Mouse (Mus musculus) gastrocnemius, adult 2 months (tissue): ENCODE data around the gene Pllp. TPM values are rescaled to one million over a fixed set of nuclear protein-coding genes. Genes with fewer than 3 reads are reported as not detected.

ENCODE experiments used
- DNase-seq: peaks from one replicate; pipeline ENCODE4 v3.0.0; 2022
- H3K27ac ChIP-seq: fragments of 200-600 bp; 2 replicates; pipeline ENCODE4 v1.8.1; 2022; ENCODE audit warnings: mild to moderate bottlenecking
- H3K4me3 ChIP-seq: fragments of 200-600 bp; 2 replicates; pipeline ENCODE4 v1.8.1; 2022; ENCODE audit warnings: mild to moderate bottlenecking, moderate library complexity
- CTCF ChIP-seq: fragments of 200-600 bp; IDR thresholded peaks from 2 replicates; pipeline ENCODE4 v1.8.1; 2022; ENCODE audit warnings: antibody characterized with exemption, mild to moderate bottlenecking, moderate library complexity
- intact Hi-C: fragments of 180-260 bp; cut with DNase I; formaldehyde crosslinking; loops from one replicate; pipeline ENCODE4 v1.15.1; 2025
- total RNA-seq, 2 experiments: library from RNA; stranded (reverse); gene quantifications; 2 replicates each; pipeline ENCODE4 v1.2.3; 2021

Gene Pllp
- total RNA-seq, 2 experiments from 2014 or later, result 0.86 to 1.0 TPM

- intact Hi-C loops, result loop anchor here (5.0 kb wide), 1 partner anchor 36 kb away; no protein-coding TSS in a partner anchor
- peak within 1 kb of the TSS; percentile 89 for H3K4me3 ChIP-seq
- H3K27ac ChIP-seq, result peak within 1 kb of the TSS; percentile 94
- peak; percentile 97 for DNase-seq
- TF ChIP-seq CTCF, result no peak
Measured at GRCm38 (mm10) chr8:94666456-94667308, 29.4 kb downstream of the Pllp start, which contains the start of gene Arl2bp. Gene Arl2bp (plus strand): TSS chr8:94666600.

DNA sequence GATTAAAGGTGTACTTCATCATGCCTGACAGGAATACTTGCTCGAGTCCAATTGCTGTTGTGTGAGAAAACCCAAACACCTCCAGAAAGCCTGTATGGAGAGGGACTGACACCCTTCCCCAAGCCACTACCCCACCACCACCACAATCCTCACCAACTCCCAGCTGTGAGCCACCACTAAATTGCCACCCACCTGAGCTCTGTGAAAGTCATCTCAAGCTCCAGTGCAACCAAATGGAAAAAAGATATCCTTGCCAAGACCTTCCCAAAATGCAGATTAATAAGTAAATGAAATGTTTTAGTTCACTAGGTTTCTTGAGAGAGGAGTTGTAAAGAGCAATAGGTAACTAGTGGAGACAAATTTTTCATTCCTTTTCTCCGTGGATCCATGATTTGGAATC lies 31.4 kb downstream of the Pllp start:
- no peak for DNase-seq
- intact Hi-C loops, result loop anchor here (5.0 kb wide), 1 partner anchor 38 kb away; no protein-coding TSS in a partner anchor
- no peak for TF ChIP-seq CTCF
- Histone ChIP-seq H3K27ac (no peak overlapping the region), H3K4me3 (no peak overlapping the region)

DNA sequence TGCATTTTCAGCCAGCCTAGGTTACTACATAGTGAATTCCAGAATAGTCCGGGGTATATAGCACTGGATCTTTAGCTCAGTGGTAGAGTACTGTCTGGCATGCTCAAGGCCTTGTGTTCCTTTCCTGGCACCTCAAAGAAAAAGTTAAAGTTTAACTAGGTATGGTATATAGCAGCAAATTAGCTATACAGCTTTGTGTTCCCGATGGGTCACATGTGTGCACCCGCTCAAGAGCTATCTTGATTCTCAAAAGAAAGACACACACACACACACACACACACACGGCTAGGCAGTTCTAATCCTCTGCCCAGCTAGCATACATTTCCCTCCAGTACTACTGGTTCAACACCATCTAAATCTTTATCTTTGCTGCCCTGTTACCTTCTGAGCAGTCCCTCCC lies 35.7 kb downstream of the Pllp start:
- H3K27ac ChIP-seq, result no peak overlapping the region
- no peak for DNase-seq
- intact Hi-C loops, result no loop called here
- no peak overlapping the region for H3K4me3 ChIP-seq
- TF ChIP-seq CTCF, result no peak

DNA sequence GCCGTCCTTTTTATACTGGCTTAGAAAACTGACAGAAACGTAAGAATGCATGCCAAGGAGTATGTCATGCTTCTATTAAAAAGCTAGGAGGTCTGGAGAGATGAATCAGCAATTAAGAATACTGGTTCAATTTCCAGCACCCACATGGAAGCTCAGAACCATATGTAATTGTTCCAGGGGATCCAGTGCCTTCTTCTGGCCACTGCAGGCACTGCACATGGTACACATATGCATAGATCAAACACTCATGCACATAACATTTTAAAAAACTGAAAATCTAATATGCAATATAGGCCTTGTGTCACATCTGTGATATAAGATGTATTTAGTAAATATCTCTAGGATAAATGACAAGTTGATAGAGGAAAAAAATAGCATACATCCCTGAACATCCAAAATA lies 38.0 kb downstream of the Pllp start:
- H3K4me3 ChIP-seq, result no peak overlapping the region
- H3K27ac ChIP-seq, result no peak overlapping the region
- peak; percentile 43 for TF ChIP-seq CTCF
- intact Hi-C loops, result no loop called here
- DNase-seq, result no peak

DNA sequence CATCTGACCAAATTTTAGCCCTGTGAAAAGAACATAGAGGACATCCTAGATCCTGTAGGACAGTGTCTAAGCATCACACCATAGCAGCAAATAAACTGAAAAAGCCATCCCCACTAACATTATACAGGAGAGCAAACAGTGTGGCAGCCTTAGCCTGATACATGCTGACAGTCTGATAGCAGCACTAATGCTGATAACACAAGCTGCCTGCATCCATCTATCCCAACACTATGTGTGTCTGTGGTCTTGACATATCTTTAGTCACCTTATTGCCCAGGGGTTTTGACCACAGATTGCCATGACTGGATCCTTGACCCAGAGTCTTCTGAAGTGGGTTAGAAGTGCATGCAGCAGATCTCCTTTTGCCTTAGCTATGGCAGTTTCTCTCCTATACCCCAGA lies 41.1 kb downstream of the Pllp start:
- intact Hi-C loops, result no loop called here
- DNase-seq, result no peak
- no peak overlapping the region for H3K4me3 ChIP-seq
- H3K27ac ChIP-seq, result no peak overlapping the region
- no peak for TF ChIP-seq CTCF

- intact Hi-C loops, result no loop called here
- no peak overlapping the region for H3K27ac ChIP-seq
- no peak overlapping the region for H3K4me3 ChIP-seq
- DNase-seq, result no peak
- no peak for TF ChIP-seq CTCF
Measured at GRCm38 (mm10) chr8:94652951-94653350, 43.1 kb downstream of the Pllp start.

DNA sequence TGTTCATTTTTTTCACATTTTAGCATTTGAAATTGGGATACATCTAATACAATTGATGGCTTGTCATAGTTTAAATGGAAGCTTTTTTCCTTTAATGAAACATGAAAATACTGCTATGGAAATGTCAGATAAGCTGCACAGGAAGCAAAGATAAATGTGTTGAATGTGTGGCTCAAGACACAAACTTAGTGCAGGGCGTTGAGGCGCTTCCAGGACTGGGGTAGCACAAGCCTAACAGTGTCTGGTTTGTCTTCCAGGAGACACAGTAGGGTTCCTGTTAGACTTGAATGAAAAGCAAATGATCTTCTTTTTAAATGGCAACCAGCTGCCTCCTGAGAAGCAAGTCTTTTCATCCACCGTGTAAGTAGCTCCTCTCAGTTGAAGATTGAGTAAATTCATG lies 46.6 kb downstream of the Pllp start:
- no peak for TF ChIP-seq CTCF
- no peak for DNase-seq
- Histone ChIP-seq H3K4me3 (no peak overlapping the region), H3K27ac (no peak overlapping the region)
- intact Hi-C loops, result no loop called here

DNA sequence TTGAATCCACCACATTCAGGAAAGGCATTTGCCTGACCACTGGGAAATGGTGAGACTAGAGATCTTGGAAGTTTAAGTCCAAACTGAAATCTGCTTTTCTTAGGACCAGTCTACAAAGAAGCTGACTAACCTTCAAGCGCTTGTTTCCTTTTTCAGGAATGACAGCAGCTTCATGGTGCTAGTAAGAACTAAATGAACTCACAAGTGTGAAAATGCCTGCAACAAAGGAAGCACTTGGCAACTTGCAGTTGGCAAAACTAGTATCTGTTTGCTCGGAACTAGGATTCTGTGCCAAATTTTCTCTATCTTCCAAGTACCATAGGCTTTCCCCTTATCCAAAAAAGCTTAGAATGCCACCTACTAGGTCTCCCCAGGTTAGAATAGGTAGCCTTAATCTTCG lies 49.9 kb downstream of the Pllp start:
- no peak overlapping the region for H3K27ac ChIP-seq
- H3K4me3 ChIP-seq, result no peak overlapping the region
- no peak for TF ChIP-seq CTCF
- intact Hi-C loops, result no loop called here
- DNase-seq, result no peak

GRCm38 (mm10) chr8:94645202-94645601 lies 50.9 kb downstream of the Pllp start:
- no peak for DNase-seq
- no peak for TF ChIP-seq CTCF
- Histone ChIP-seq H3K4me3 (no peak overlapping the region), H3K27ac (no peak overlapping the region)
- intact Hi-C loops, result no loop called here

- no peak for DNase-seq
- peak; percentile 34 for TF ChIP-seq CTCF
- intact Hi-C loops, result no loop called here
- H3K27ac ChIP-seq, result no peak overlapping the region
- no peak overlapping the region for H3K4me3 ChIP-seq
Measured at GRCm38 (mm10) chr8:94641938-94642337, 54.1 kb downstream of the Pllp start.

DNA sequence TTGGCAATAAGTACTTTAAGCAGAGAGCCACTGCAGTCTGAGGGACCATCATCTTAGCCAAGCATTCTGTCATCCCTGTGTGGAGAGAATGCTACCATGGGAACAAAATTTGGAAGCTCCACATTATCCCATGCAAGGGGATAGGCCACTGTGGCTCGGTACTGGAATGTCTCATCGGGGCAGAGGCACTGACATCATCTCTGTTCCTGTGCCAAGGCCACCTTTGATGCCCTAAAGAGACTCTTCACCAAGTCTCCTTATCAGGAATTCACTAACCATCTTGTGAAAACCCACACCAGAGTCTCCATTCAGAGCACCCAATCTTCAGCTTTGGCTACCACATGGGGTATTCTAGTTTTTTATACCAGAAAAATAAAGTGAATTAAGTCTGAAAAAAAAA lies 54.9 kb downstream of the Pllp start:
- no peak for TF ChIP-seq CTCF
- no peak overlapping the region for H3K4me3 ChIP-seq
- H3K27ac ChIP-seq, result no peak overlapping the region
- DNase-seq, result no peak
- intact Hi-C loops, result no loop called here

DNA sequence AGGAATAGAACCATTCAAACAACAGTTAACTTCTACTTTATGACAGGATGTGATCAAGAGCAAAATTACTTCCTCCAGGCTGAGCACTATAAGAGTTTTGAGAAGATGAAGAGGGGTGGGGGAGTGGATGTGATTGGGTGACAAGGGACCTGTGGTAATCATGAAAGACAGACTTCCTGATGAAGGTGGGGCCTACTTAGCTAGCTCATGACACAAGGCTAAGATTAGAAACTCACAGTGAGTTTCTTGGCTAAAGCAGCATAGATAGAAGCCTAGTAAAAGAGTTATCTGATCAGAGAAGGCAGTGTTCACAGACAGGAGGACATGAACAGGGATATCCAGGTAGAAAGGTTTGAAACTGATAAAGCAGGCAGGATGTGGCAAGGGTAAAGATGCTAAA lies 61.9 kb downstream of the Pllp start:
- H3K27ac ChIP-seq, result no peak overlapping the region
- TF ChIP-seq CTCF, result no peak
- DNase-seq, result no peak
- intact Hi-C loops, result no loop called here
- no peak overlapping the region for H3K4me3 ChIP-seq

- H3K4me3 ChIP-seq, result no peak overlapping the region
- intact Hi-C loops, result no loop called here
- no peak for TF ChIP-seq CTCF
- DNase-seq, result no peak
- H3K27ac ChIP-seq, result no peak overlapping the region
Measured at GRCm38 (mm10) chr8:94633564-94634194, 62.4 kb downstream of the Pllp start.

Other genes with a start within 250 kb of the Pllp start
- 1 to 10 TPM; 4.9 to 6.9 TPM for gene Cpne2, start 163.3 kb downstream of the Pllp start, total RNA-seq
- 10 to 100 TPM in 1 of 2 experiments, 1 to 10 TPM in 1; 8.5 to 10.8 TPM for gene Rspry1, start 94.3 kb downstream of the Pllp start, total RNA-seq
- gene Fam192a, start 94.3 kb downstream of the Pllp start, total RNA-seq, result 10 to 100 TPM; 17.9 to 22.6 TPM
- gene Arl2bp, start 29.7 kb downstream of the Pllp start, total RNA-seq, result 10 to 100 TPM; 42.0 to 51.2 TPM
- not detected for gene Ccl22, start 49.3 kb upstream of the Pllp start, total RNA-seq
- gene Cx3cl1, start 75.7 kb upstream of the Pllp start, total RNA-seq, result 1 to 10 TPM in 1 of 2 experiments, under 1 TPM in 1; 0.36 to 1.0 TPM
- not detected for gene Ccl17, start 114.2 kb upstream of the Pllp start, total RNA-seq
- 100 to 1,000 TPM; 359 to 480 TPM for gene Coq9, start 142.0 kb upstream of the Pllp start, total RNA-seq
- 10 to 100 TPM; 29.7 to 44.5 TPM for gene Ciapin1, start 142.1 kb upstream of the Pllp start, total RNA-seq
- gene Polr2c, start 161.2 kb upstream of the Pllp start, total RNA-seq, result 10 to 100 TPM; 47.3 to 49.8 TPM
- 1 to 10 TPM; 2.7 to 6.1 TPM for gene Dok4, start 180.1 kb upstream of the Pllp start, total RNA-seq
- gene Ccdc102a, start 221.8 kb upstream of the Pllp start, total RNA-seq, result 1 to 10 TPM; 3.0 to 3.8 TPM
- gene Adgrg5, start 227.4 kb upstream of the Pllp start, total RNA-seq, result under 1 TPM in 1 of 2 experiments, not detected in 1; 0.28 TPM